Mouse (Mus musculus) limb, embryonic 10.5 days (tissue): ENCODE measurements at regions not wholly inside any gene's neighbourhood (a gene's known extent, or its start where the extent isn't known, plus 50 kb on each side); places are given as distances from the start of the nearest gene placed in this dataset.

Source experiments
- DNase-seq: peaks from one replicate; pipeline ENCODE4 v3.0.0-alpha.2; 2017; ENCODE audit warnings: low spot score
- H3K27ac ChIP-seq: fragments of 300-500 bp; sonication (generic); 2 replicates; pipeline ENCODE4 v1.5.1; 2016; ENCODE audit warnings: mild to moderate bottlenecking
- H3K27me3 ChIP-seq: fragments of 300-500 bp; sonication (generic); 2 replicates; pipeline ENCODE4 v1.6.1; 2016; ENCODE audit warnings: low read depth, mild to moderate bottlenecking; ENCODE audit not compliant: poor library complexity, severe bottlenecking
- H3K36me3 ChIP-seq: fragments of 300-500 bp; sonication (generic); 2 replicates; pipeline ENCODE4 v1.6.1; 2016; ENCODE audit warnings: mild to moderate bottlenecking, moderate library complexity
- H3K4me1 ChIP-seq: fragments of 300-500 bp; sonication (generic); 2 replicates; pipeline ENCODE4 v1.6.1; 2016
- H3K4me3 ChIP-seq: fragments of 300-500 bp; sonication (generic); 2 replicates; pipeline ENCODE4 v1.5.1; 2016; ENCODE audit warnings: mild to moderate bottlenecking, moderate library complexity
- H3K9me3 ChIP-seq: fragments of 300-500 bp; sonication (generic); replicated peaks from 2 replicates; pipeline ENCODE4 v1.6.1; 2016; ENCODE audit warnings: mild to moderate bottlenecking
- WGBS: fragments of 180-500 bp; shearing (Covaris S2); methylation state at CpG from one replicate; pipeline ENCODE4 v1.1.7; 2016; 5-methylcytosine and 5-hydroxymethylcytosine counted together

- Histone ChIP-seq H3K4me3 (no peak overlapping the region), H3K4me1 (peaks cover 5% of the 10 kb centered on the region; the same call in 1 of the 2 replicates), H3K27ac (no peak overlapping the region), H3K9me3 (no peaks in the 10 kb centered on the region), H3K36me3 (no peaks in the 10 kb centered on the region), H3K27me3 (no peaks in the 10 kb centered on the region)
- no peak for DNase-seq
- 73% methylated on average over 6 of the region's 6 CpGs for WGBS
Observed at GRCm38 (mm10) chr10:17648077-17648476, 74.9 kb upstream of the Cited2 start.

DNA sequence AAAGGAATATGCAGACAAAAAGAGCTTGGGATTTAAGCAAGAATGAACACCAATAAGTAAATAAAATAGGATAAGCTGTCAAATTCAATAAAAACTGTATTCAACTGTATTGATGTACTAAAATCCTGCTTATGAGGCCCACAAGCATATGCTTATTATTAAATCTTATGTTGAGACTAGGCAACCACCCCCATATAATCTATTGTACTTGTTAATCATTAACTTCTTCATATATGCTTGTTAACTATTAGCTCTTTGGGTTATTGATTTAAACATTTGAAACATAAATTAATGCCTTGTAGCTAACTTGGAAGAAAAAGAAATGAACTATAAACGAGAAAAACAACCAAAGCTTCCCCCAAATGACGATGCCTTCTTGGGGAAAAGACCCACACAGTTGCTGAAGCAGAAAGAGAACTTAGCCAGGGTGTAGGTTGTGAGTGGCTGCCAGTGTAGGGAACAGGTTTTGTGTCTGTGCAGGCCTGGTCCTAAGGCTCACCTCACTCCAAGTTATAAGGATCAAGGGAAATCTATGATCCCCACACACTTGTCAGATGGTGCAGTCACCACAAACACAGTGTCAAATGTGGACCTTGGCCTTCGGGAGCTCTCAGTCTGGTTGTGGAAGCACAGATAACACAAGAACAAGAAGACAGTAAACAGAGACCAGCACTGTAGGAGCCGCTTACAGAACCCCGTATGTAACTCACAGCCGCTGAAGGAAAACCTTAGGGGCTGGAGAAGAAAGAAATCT lies 71.8 kb upstream of the Cited2 start:
- H3K36me3 ChIP-seq = no peaks in the 10 kb centered on the region
- H3K4me3 ChIP-seq = no peak overlapping the region
- H3K4me1 ChIP-seq = peaks cover 18% of the 10 kb centered on the region
- 84% methylated on average over 6 of the region's 6 CpGs for WGBS
- DNase-seq = no peak
- no peaks in the 10 kb centered on the region for H3K9me3 ChIP-seq
- 0 out of 2 replicates have a peak, but pooled peaks cover under 1% of the 10 kb centered on the region for H3K27me3 ChIP-seq
- no peak overlapping the region for H3K27ac ChIP-seq

DNA sequence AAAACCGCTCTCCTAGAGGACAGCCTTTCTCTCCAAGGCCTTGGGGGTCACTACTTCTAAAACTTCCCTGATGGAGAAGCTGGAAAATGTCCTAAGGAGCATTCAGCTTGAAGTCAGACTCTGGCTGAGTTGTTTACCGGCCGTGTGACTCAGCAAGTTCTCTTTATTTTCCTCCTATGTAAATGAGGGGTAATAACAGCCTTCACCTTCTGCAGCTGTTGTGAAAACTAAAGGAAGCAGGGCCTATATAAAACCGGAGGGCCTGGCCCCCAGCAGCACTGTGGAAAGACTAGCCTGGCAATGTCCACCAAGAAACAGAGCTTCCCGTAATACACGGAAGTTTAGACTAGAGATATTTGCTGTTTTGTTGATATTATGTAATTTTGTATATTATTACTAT lies 69.7 kb upstream of the Cited2 start:
- no peak for DNase-seq
- Histone ChIP-seq H3K36me3 (no peaks in the 10 kb centered on the region), H3K4me1 (peaks cover 28% of the 10 kb centered on the region), H3K9me3 (no peaks in the 10 kb centered on the region), H3K27me3 (0 out of 2 replicates have a peak, but pooled peaks cover 4% of the 10 kb centered on the region), H3K4me3 (no peak overlapping the region), H3K27ac (0 out of 2 replicates have a peak overlapping the region, but pooled peaks have one; percentile 50)
- 33% methylated on average over 6 of the region's 6 CpGs for WGBS

DNA sequence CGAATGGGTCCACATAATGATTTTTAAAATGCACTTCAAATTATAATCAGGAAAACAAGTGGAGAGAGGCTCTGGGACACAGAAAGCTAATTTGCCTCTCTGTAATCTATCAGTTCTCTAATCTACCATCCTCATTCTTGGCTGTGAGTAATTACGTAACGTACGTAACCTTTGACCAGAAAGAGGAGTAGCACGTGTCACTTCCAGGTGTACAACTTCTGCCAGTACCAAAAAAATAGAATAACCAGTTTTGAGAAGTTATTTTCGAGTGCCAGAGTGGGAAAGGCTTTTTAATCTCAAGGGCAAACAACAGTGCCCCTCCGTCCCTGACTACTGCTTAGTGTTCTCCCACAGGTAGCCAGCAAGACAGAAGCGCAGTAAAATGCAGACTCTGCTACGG lies 69.2 kb upstream of the Cited2 start:
- WGBS = 62% methylated on average over 9 of the region's 9 CpGs
- Histone ChIP-seq H3K36me3 (no peaks in the 10 kb centered on the region), H3K9me3 (no peaks in the 10 kb centered on the region), H3K27me3 (0 out of 2 replicates have a peak, but pooled peaks cover 4% of the 10 kb centered on the region), H3K4me3 (no peak overlapping the region), H3K4me1 (peaks cover 28% of the 10 kb centered on the region), H3K27ac (no peak overlapping the region)
- no peak for DNase-seq

DNA sequence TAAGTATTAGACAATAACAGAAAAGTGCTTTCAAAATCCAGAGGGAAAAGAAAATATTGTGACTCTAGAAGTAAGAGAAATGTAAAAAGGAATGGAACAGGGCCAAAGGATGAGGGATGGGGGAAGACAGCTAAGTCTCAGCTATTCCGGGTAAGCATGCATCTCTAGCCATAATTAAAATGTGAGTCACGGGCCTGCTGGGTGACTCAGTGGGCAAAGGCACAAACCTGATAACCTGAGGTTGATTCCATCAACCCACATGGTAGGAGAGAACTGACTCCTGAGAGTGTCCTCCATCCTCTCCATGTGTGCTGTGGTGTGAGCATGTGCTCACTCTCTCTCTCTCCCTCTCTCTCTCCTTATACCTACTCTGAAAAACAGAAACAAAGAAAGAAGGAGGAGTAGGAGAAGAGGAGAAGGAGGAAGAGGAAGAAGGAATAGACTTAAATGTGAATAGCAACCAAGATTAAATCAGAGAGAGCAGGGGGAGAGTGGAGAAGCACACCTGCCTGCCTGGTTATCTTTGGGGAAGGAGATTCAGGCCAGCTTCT lies 68.6 kb upstream of the Cited2 start:
- peaks cover 28% of the 10 kb centered on the region for H3K4me1 ChIP-seq
- H3K27me3 ChIP-seq = 0 out of 2 replicates have a peak, but pooled peaks cover 4% of the 10 kb centered on the region
- WGBS = 75% methylated on average over 2 of the region's 2 CpGs
- H3K27ac ChIP-seq = no peak overlapping the region
- no peaks in the 10 kb centered on the region for H3K36me3 ChIP-seq
- no peak for DNase-seq
- no peak overlapping the region for H3K4me3 ChIP-seq
- no peaks in the 10 kb centered on the region for H3K9me3 ChIP-seq

- 57% methylated on average over 10 of the region's 10 CpGs for WGBS
- DNase-seq = no peak
- Histone ChIP-seq H3K4me3 (no peak overlapping the region), H3K4me1 (peaks cover 28% of the 10 kb centered on the region), H3K36me3 (no peaks in the 10 kb centered on the region), H3K9me3 (no peaks in the 10 kb centered on the region), H3K27ac (no peak overlapping the region), H3K27me3 (0 out of 2 replicates have a peak, but pooled peaks cover 4% of the 10 kb centered on the region)
Observed at GRCm38 (mm10) chr10:17655459-17656051, 67.5 kb upstream of the Cited2 start.

DNA sequence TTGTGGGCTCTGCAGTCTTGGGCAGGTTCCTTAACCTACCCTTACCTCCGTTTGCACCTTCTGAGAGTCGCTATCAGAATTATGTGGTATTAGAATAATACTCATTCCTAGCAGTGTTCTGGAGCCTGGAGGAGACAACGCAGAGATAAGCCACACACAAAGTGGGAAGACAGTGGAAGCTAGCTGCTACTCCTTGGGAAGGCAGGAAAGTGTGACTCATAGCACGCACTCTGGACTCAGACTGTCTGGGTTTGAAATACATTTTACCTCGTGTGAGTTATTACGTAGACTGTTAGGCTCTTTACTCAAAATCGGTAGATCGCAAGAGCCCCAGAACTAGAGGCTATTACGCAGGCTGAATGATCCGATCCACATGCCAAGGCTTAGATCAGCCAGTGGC lies 66.7 kb upstream of the Cited2 start:
- Histone ChIP-seq H3K27ac (no peak overlapping the region), H3K36me3 (no peaks in the 10 kb centered on the region), H3K27me3 (0 out of 2 replicates have a peak, but pooled peaks cover 4% of the 10 kb centered on the region), H3K4me3 (no peak overlapping the region), H3K9me3 (no peaks in the 10 kb centered on the region), H3K4me1 (peaks cover 28% of the 10 kb centered on the region)
- no peak for DNase-seq
- WGBS = 72% methylated on average over 10 of the region's 10 CpGs

GRCm38 (mm10) chr10:17656872-17657482 lies 66.0 kb upstream of the Cited2 start:
- WGBS = 8% methylated on average over 8 of the region's 8 CpGs
- Histone ChIP-seq H3K4me3 (no peak overlapping the region), H3K9me3 (no peaks in the 10 kb centered on the region), H3K27ac (no peak overlapping the region), H3K4me1 (peaks cover 28% of the 10 kb centered on the region), H3K36me3 (no peaks in the 10 kb centered on the region), H3K27me3 (0 out of 2 replicates have a peak, but pooled peaks cover 4% of the 10 kb centered on the region)
- DNase-seq = no peak

DNA sequence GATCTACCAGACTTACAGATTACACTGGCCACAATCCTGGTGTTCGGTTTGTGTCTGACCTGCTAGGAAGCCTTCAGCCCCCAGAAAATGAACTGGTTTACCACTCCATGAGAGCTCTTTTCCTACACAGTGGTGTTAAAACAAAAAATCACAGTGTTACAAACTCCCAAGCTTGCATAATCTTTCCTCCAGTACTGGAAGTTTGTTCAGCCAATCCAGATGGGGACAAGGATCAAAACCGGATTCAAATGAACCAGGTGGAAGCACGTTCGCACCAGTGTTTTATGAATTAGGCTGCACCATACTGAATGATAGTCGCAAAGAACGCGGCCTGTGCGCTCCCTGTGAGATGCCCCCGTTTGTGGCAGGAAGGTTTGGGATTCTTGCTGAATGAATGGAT lies 63.4 kb upstream of the Cited2 start:
- Histone ChIP-seq H3K4me1 (peaks cover 17% of the 10 kb centered on the region), H3K4me3 (no peak overlapping the region), H3K27me3 (0 out of 2 replicates have a peak, but pooled peaks cover 4% of the 10 kb centered on the region), H3K36me3 (no peaks in the 10 kb centered on the region), H3K9me3 (no peaks in the 10 kb centered on the region), H3K27ac (no peak overlapping the region)
- no peak for DNase-seq
- WGBS = 92% methylated on average over 9 of the region's 9 CpGs

- Histone ChIP-seq H3K27ac (no peak overlapping the region), H3K9me3 (no peaks in the 10 kb centered on the region), H3K4me3 (no peak overlapping the region), H3K4me1 (peaks cover 12% of the 10 kb centered on the region), H3K27me3 (0 out of 2 replicates have a peak, but pooled peaks cover 4% of the 10 kb centered on the region), H3K36me3 (no peaks in the 10 kb centered on the region)
- DNase-seq = no peak
- 89% methylated on average over 5 of the region's 5 CpGs for WGBS
Observed at GRCm38 (mm10) chr10:17660836-17661452, 62.1 kb upstream of the Cited2 start.

DNA sequence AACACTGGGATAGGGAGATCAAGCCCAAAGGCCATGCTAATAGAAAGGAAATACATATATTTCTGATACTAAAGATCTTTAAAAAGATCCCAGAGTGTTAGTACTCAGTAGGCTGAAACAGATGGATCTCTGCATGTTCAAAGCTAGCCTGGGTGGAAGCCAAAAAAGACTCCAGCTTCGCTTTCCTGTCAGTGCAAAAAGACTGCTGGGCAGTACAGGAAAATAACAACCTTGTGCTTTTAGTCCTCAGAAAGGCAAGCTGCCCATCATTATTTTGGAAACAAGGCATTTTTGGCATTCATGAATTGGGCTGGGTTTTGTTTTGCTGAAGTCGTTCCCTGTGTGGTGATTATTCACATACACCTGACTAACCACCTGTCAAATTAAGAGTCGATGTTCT lies 56.9 kb upstream of the Cited2 start:
- 85% methylated on average over 3 of the region's 3 CpGs for WGBS
- no peaks in the 10 kb centered on the region for H3K36me3 ChIP-seq
- no peak overlapping the region for H3K4me3 ChIP-seq
- no peak for DNase-seq
- no peaks in the 10 kb centered on the region for H3K9me3 ChIP-seq
- H3K27ac ChIP-seq = no peak overlapping the region
- no peaks in the 10 kb centered on the region for H3K4me1 ChIP-seq
- no peaks in the 10 kb centered on the region for H3K27me3 ChIP-seq

GRCm38 (mm10) chr10:17669401-17669800 lies 53.6 kb upstream of the Cited2 start:
- Histone ChIP-seq H3K36me3 (no peaks in the 10 kb centered on the region), H3K4me1 (no peaks in the 10 kb centered on the region), H3K27ac (no peak overlapping the region), H3K4me3 (no peak overlapping the region), H3K9me3 (no peaks in the 10 kb centered on the region), H3K27me3 (no peaks in the 10 kb centered on the region)
- no peak for DNase-seq
- WGBS = 95% methylated on average over 9 of the region's 9 CpGs
